Mouse (Mus musculus) kidney, postnatal 4 days (tissue): ENCODE results near the gene Zfand3.

Experiments
- DNase-seq, 2 experiments: peaks; one replicate each; pipeline ENCODE4 v3.0.0; 2021; ENCODE audit warnings: mixed read lengths in 2 of 2

Gene Zfand3

DNA sequence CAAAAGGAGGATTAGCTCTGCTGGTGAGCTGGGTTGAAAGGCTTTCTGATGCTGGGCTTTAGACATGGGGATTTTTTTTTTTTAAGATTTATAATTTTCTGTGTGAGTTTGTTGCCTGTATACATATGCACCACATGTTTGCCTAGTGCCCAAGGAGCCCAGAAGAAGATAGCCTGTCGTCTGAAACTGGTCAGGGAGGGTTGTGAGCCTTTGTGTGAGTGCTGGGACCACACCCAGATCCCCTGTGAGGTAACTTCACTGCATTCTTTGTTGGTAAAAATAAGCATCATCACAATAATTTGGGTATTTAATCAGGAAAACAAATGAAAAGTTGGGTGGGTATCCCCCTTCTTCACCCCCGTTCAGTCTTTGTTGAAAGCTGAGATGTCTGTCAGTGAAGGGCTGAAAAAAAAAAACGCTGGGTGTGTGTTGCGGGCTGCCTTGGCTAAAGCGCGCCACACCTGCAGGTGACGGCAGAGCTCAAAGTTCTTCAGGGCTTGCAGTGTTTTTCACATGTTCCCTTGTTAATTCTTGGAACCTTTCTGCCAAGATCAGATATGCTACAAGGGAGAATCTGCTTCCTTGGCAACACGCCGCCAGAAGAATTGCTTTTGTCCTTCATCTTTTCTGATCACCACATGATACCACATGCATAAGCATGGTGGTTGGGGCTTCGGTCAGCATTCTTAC lies 154.0 kb downstream of the Zfand3 start:
- no peak for DNase-seq

DNA sequence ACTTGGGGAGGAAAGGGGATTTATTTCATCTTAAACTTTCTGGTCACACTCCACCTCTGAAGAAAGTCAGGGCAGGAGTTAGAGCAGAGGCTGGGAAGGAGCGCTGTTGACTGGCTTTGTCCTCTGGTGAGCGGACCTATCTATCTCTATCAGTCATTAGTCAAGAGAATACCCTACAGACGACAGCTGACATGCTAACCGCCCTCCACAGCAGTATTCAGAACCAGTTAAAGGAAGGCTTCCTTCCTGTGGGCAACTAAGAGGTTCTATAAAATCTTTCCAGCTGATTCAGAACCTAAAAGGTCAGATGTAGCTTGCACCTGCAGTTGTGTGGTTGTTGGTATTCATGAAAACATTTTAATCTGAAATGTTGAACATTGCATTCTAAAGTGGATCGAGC lies 154.8 kb downstream of the Zfand3 start:
- DNase-seq = no peak

DNA sequence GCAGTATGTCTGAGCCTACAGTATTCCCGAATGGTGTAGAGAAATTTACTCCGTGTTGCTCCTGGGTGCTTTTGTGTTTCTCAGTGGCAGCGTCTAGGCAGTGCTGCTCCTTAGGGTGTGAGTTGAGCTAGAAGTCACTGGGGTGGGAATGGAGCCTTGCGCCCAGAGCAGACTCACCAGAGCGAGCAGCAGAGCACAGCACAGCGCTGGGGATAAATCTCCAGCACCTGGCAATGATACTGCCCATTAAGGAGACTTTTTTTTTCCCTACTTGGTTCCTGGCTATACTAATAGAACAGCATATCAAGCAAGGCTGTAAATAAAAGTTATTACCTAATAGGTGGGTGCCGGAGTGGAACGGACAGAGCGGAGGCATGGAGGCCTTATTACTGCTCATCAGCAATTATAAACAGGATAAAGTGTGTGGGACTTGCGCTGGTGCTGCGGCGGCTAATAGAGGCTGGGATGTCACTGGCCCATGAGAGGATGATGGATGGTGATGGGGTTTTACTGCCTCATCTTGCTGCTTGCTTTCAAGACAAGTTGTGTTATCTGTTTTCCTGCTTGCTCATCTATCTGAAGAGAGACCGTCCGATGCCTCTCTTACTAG lies 156.4 kb downstream of the Zfand3 start:
- DNase-seq = peak in 1 of 2 experiments; percentile 38

DNA sequence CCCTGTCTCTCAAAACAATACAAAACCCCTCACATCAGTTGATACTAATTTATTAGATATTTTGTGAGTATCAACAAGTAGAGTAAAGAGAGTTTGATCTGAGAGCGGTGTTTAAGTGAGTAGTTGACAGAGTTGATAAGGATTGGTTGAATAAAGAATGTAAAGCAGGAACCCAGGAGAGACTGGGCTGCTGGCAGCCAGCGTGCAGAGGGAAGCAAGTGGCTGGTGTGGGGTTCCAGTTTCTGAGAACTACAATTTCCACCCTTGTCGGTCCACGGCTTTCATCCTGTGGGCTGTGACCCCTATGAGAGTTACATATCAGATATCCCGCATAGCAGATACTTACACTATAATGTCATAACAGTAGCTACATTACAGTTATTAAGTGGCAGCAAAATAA lies 158.4 kb downstream of the Zfand3 start:
- DNase-seq = no peak

GRCm38 (mm10) chr17:30163793-30164192 lies 159.3 kb downstream of the Zfand3 start:
- DNase-seq = no peak

DNA sequence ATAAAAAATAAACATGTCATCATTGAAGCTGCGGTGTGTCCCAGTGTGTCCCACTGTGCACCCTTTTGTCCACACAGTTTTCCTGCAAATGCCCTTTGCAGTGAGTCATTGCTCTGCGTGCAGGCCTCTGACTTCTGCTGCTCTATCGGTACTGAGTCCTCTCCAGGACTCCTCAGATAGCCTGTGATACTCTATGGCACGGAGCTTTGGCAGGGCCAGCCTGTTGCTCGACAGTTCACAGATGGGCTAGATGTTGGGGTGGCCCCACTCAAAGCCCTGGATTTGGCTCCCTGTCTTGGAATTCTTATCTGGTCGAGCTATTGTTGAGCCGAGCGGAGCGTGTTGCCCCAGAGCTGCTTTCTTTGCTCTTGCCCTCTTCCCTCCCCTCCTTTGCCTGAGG lies 160.3 kb downstream of the Zfand3 start:
- no peak for DNase-seq

- peak in 1 of 2 experiments; percentile 19 for DNase-seq
Observed at GRCm38 (mm10) chr17:30177435-30177834, 172.9 kb downstream of the Zfand3 start.

GRCm38 (mm10) chr17:30178402-30178801 lies 173.9 kb downstream of the Zfand3 start:
- peak in 1 of 2 experiments; percentile 50 for DNase-seq

GRCm38 (mm10) chr17:30180197-30180596 lies 175.7 kb downstream of the Zfand3 start:
- DNase-seq = peak in 1 of 2 experiments; percentile 1

GRCm38 (mm10) chr17:30181554-30181953 lies 177.0 kb downstream of the Zfand3 start:
- no peak for DNase-seq

DNA sequence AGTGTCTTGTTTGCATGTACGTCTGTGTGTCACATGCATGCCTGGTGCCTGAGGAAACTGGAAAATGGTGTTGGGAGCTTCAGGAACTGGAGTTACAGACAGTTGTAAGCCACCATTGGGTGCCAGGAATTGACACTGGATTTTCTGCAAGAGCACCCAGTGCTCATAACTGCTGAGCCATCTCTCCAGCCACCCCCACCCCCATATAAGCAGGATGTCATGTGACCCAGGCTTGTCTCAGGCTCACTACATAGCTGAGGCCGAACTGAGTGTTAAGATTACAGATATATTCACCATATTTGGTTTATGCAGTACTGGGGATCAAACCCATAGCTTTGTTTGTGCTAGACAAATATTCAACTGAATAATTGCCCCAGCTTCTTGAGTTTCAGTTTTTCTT lies 177.5 kb downstream of the Zfand3 start:
- DNase-seq = peak in 1 of 2 experiments; percentile 0

DNA sequence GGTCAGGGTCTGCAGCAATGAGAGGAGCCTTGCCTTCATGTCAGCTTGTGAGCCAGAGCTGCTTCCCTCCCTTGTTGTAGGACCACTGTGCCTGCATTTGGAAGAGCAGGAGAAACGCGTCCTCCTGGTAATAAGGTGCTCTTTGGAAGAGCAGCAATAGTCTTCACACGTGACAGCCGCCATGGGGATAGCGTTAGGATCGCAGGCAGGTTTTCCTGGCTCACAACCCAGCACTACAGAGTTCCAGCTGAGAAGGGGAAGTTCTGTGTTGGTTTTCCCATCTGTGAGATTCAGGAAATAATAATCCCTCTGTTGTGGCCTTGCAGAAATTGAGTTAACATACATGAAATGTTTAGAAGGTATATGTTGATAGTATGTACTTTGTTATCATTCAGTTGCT lies 179.0 kb downstream of the Zfand3 start:
- DNase-seq = no peak

DNA sequence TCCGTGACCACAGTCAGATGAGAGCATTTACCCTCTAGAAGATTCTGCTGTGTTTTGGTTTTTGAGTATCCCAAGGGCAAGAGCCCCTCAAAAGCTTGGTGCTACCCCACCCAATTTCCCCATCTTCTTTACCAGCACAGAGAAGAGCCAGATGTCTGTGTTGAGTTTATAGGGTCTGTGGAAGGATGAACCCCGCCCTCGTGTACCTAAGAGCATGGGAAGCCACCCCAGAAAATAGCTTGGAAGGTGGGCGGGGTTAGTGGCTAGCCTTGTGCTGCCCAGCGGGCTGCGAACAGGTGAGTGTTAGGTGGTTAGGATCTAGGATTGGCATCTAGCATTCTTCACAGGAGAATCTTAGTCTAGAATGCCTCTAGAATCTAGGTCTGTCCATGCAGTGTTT lies 182.6 kb downstream of the Zfand3 start:
- DNase-seq = peak in 1 of 2 experiments; percentile 1

DNA sequence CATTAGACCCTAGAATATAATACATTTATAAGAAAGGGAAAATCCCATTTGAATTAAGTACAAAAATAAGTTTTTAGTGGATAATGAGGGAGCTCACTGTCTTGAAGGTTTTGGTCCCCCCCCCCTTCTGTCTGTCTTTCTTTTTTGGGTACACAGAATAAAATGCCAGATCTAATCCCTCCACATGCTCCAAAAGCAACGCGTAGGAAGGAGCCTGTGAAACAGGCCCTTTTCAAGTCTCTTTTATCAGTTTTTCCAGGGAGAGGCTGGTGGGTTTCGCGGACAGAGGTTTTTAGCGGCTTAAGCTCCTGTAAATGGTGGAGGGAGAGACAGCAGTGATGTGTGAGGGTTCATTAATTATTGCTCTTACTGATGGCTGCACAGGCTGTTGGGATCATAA lies 183.0 kb downstream of the Zfand3 start:
- no peak for DNase-seq

DNA sequence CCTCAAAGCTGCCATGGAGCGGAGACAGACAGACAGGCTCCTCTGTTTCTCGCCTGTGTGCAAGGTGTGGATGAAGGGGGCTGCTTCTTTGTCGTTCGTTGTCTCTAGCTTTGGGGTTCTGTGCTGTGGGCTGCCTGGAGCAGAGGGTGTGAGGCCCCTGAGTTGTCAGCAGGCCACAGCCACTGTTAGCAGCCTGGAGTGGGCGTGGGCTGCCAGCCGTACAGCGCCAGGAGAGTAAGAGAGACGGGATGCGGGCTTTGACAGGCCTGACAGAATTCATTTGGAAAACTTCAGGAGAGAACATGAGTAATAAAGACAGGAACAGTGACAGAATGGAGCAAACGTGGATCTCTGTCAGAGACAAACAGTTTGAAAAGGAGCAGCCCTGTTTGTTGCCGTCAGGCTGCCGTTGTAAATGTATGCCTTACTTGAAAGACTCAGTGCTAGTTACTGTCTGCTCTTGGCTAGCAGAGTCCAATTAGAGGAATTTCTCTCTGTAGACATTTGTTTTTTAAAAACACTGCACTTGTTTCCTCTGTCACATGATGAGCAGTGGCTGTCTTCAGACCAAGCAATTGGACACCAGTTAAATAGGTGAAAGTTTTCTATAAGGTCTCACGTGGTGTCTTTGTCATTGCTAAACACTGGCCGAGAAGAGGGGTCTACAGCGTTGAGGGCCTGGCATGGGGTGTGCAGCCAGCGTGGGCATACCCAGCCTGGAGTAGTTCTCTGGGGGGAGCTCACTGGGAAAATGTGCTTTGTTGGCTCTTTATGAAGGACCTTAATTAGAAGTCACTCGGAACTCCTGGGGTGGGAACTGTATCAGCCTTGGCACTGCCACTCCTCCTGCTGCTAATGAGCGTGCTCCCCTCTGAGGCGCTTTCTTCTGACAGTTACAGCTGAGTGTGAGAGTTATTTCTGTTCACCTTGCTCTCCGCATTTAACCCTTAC lies 183.8 kb downstream of the Zfand3 start:
- DNase-seq = peak in 1 of 2 experiments; percentile 28

GRCm38 (mm10) chr17:30191097-30191640 lies 186.6 kb downstream of the Zfand3 start:
- peak; percentile 40 to 59 for DNase-seq

DNA sequence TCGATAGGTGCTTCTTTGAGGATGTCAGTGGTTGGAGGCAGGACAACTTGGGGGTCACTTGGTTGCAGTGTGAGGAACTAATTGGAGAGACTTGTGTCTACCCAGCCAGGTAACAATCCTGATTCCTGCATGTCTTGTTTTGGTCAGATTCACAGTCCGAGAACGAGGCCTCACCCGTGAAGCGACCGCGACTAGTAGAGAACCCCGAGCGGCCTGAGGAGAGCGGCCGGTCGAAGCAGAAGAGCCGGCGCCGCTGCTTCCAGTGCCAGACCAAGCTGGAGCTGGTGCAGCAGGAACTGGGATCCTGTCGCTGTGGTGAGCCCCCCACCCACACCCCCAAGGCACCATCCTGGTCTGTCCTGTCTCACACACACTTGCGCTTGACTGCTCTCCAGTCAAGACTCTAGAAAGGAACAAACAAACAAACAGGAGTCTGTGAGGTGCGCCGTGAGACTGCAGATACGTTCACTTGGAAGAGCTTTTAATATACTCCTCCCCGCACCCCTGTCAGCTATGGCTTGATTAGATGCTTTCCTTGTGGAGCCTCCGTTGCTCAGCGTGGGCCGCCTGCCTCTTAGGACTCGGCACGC lies 188.0 kb downstream of the Zfand3 start:
- DNase-seq = peak; percentile 6 to 10

- DNase-seq = no peak
Observed at GRCm38 (mm10) chr17:30193615-30194014, 189.1 kb downstream of the Zfand3 start.

- peak; percentile 0 to 1 for DNase-seq
Observed at GRCm38 (mm10) chr17:30194091-30194490, 189.6 kb downstream of the Zfand3 start.

GRCm38 (mm10) chr17:30194629-30195445 lies 190.3 kb downstream of the Zfand3 start:
- DNase-seq = peak; percentile 3 to 18

GRCm38 (mm10) chr17:30195591-30196183 lies 191.2 kb downstream of the Zfand3 start:
- peak; percentile 1 to 4 for DNase-seq
